Mouse (Mus musculus) effector memory CD4-positive, alpha-beta T cell, adult 7 months (primary cell): ENCODE data around the gene Dync1h1. TPM values are rescaled to one million over a fixed set of nuclear protein-coding genes. Genes with fewer than 3 reads are reported as not detected.

Source experiments
- polyA plus RNA-seq: library from polyadenylated mRNA; unstranded; fragments of 100-300 nt; shearing (Covaris generic); gene quantifications from one replicate; pipeline ENCODE4 v1.2.1, GENCODE M21; 2017

Gene Dync1h1
- polyA plus RNA-seq = 30.2 TPM

DNA sequence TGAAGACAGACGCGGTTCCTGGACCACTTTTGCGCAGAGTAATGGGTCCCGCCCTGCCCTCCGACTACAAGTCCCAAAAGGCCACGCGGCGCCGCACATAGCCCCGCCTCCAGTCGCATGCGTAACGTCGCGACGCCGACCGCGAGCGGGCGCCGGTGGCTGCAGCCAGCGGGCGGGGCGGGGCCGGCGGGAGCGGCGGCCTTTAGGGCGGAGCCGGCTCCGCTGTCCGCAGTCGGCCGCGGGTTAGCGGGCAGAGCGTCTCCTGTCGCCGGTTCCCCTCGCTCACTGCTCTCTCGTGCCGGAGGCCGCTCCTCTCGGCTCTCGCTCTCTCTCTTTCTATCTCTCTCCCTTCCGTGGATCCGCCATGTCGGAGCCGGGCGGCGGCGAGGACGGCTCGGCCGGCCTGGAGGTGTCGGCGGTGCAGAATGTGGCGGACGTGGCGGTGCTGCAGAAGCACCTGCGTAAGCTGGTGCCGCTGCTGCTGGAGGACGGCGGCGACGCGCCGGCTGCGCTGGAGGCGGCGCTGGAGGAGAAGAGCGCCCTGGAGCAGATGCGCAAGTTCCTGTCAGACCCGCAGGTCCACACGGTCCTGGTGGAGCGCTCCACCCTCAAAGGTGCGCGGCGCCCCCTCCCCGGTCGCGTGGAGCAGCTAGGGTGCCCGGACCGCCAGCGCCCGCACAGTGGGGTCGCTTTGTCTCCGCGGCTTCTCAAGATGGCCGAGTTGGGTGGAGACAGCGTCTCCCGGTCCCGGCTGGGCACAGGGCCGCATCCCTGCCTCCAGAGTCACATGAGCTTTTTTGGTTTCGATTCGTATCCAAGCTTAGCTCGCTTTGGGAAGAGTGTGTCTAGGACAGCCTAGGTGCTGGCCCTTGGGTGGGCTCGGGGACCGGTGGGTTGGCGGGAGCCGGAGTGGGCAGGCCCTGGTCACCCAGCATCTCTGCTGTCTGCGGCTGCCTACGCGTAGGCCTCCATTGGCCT lies at the start of gene Dync1h1:
Gene Dync1h1 (plus strand): TSS at position 212 of the 978 bp plus-strand sequence.

DNA sequence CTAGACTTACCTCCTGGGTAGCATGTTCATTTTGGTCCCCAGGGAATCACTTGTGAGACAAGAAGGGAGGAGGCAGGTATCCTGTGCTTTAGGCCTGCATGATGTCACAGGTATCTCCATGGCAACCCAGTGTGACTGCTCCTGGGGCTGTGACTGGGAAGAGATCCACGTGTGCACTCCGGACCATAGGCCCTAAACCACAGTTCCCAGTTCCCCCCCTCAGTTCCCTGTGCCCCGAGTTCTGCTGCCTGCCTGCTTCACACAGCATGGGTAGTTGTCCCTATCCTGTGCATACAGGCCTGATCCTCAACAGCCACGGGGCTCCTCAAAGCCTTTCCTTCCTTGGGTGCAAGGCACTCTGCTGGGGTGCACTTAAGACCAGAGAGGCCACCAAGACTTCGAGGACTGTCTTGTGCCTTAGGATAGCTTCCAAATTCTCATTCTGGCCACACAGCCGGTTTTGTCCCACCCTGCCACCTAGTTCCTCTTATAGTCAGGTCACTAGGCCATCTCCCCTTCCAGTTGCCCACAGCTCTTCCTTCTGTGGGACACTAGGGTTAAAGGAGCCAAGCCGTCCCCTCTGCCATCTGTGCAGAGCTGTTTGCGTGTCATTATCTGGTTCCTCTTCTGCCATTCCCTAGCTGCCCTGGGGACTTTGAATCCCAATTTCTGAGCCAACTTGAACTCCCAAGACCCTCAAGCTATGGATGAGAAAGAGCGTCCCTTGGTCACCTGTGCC lies 81.5 kb downstream of the Dync1h1 start, which contains the start of gene 1700001K19Rik:
Gene 1700001K19Rik (minus strand): TSS at position 59 of the 739 bp plus-strand sequence.

DNA sequence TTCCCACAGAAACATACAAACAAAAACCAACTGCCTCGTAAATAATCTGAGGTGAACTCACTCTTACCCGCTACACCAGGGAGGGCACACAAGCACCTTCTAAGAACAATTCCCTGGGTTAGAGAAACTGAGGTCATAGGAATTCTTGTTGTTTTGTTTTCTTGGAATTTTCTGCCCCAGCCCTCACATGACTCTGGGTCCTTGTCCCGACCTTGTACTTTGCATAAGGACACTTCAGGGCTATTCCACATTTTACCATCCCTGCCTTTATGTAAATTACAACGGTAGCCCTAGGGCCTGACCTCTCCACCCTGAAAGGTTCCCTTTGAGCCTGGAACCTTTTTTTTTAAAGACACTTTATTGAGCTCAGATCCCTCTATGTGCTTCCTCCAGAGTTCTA lies 101.3 kb downstream of the Dync1h1 start, which contains the start of gene Hsp90aa1:
Gene Hsp90aa1 (minus strand): TSS at position 173 of the 400 bp plus-strand sequence.

Other genes with a start within 250 kb of the Dync1h1 start
- gene Ppp2r5c, start 154.3 kb upstream of the Dync1h1 start, polyA plus RNA-seq = 186 TPM
- not detected for gene 1700001K19Rik, start 81.2 kb downstream of the Dync1h1 start, polyA plus RNA-seq
- gene Hsp90aa1, start 101.3 kb downstream of the Dync1h1 start, polyA plus RNA-seq = 817 TPM
- 71.0 TPM for gene Wdr20, start 136.5 kb downstream of the Dync1h1 start, polyA plus RNA-seq
- not detected for gene Mok, start 239.5 kb downstream of the Dync1h1 start, polyA plus RNA-seq
- 9.0 TPM for gene Zfp839, start 248.8 kb downstream of the Dync1h1 start, polyA plus RNA-seq